Mouse (Mus musculus): ENCODE measurements at regions not wholly inside any gene's neighbourhood (a gene's known extent, or its start where the extent isn't known, plus 50 kb on each side); places are given as distances from the start of the nearest gene placed in this dataset.

DNA sequence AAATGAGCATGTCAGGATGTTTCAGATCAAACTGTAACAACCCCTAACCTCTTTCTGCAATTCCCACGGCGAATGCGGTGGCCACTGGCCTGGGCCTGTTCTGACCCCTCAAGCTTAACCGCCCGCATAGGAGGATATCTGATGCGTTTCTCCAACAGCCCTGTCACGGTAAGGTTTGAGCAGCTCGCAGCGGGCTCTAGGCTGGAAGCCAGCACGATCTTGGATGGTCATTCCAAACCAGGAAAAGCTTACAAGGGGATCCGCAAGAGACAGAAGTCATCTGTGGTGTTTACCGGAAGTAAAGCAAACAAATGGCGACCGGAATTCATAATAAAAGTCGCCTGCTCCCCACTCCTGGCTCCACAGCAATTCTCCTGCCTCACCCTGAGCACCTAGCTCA is 281.7 kb downstream of the Pdcd6ip start:
- no peak for DNase-seq (ENCODE audit: low spot score in 2 of 2)

DNA sequence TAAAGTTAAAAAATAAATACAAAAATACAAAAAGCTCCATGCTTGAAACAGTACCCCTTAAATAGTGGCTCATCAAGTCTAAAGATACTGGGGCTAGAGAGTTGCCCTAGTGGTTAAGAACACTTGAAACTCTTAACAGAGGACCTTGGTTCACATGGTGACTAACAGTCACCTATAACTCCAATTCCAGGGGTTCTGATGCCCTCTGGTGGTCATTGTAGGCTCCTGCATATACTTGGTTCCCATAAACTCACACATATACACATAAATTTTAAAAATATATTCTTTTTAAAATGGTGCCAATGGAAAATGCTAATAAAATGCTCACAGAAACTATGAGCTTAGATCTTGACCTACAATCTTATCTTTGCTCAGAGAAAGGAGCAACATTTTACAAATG is 286.4 kb downstream of the Pdcd6ip start:
- no peak for DNase-seq (ENCODE audit: low spot score in 2 of 2)

DNA sequence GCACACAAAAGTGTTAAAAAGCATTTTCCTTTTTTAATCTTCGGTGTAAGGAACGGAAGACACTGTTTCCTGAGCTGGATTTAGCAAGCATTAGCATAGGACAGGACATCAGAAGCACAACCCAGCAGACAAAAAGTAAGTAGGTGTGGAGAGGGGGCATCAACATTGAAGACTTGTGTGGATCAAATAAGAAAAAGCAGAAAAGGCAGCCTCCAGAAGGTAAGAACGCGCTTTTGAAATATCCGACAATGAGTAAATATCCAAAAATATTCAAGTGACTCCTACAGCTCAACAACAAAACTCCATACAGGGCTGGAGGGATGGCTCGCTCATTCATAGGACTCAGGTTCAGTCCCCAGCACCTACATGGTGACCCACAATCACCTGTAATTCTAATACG is 286.9 kb downstream of the Pdcd6ip start:
- DNase-seq (ENCODE audit: low spot score in 2 of 2), result peak in 1 of 2 experiments; percentile 27

DNA sequence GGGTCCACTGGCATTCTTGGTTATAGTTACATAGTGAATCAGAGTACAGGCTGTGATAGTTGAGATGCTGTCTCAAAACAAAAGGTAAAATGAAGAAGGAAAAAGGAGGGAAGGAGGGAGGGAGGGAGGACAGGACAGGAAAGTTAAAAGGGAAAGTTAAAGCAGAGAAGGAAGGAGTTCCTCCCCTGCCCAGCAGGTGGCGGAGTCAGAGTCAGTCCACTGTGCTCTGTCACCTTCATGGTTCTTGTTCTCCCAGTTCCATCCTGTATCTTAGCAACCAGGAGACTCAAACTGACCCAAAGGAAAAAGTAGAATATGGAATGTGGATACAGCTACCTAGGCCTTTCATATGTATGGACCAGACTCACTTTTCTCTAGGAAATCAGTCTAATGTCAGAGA is 288.3 kb downstream of the Pdcd6ip start:
- DNase-seq (ENCODE audit: low spot score in 2 of 2), result no peak

DNA sequence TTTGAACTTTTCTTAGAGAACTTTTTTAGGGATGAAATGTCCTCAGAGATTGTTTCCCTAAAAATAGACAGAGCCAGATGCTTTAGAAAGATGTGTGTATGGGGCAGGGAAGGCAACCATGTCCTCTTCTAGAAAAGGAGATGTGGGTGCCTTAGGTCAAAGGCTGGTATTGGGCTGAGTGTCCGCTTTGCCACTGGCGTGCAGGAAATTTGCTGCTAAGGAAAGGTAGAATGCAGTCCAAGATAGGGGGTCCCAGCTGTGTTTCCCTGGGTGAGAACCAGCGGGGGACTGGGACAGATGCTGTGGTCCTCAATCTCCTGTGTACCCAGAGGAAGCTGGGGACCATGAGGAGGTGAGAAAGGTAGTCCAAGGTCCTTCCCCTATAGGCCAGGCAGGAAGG is 291.0 kb downstream of the Pdcd6ip start:
- DNase-seq (ENCODE audit: low spot score in 2 of 2), result no peak

DNA sequence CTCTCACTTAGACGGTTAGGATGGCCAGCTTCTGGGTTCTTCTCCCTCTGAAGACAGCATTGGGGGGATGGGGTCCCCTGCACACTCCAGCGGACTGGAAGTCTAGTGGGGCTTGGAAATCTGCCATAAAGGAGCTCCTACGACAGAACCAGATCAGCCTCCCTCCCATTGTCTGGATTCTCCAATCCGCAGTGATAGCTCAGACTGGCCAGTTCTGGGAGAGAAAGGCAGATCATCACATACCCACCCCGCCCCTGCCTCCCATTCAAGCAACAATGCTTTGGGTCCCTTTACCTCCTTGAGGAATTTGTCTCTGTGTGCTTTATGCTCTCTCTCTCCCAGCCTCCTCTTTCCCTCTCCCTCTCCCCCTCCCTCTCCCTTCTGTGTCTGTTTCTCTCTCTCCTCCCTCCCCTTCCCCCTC is 292.5 kb downstream of the Pdcd6ip start:
- no peak for DNase-seq (ENCODE audit: low spot score in 2 of 2)

DNA sequence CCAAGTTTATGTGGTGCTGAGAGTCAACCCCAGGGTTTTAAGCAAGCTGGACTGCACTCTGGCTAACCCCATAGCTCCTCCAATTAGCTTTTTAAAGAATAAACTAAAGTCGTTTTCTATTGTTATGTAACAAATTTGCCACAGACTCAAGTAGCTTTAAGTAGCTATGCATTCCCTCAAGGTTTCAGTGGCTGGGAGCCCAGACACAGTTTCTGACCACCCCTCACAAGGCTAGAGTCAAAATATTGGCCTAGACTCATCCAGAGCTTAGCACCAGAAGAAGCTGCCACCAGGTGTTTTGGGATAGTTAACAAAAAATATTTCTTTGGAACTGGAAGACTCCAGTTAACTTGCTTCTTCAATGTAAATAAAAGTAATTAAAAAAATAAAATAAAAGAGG is 293.4 kb downstream of the Pdcd6ip start:
- no peak for DNase-seq (ENCODE audit: low spot score in 2 of 2)

DNA sequence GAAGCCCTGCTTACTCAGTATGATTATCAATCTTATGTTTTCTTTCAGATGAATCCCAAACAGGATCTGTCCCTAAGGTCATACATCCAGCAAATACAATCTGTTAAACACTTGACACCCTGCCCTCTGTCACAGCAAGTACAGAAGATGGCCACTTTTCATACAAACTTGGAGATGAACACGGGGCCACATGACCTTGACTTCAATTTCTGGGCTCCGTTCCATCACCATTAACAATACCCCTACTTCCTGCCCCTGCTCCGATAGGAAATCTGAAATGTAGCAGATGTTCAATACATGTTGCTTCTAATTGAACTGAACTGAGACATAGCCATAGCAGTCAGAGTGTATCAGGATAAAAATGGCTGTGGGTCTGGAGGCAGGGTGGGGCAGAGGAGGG is 294.2 kb downstream of the Pdcd6ip start:
- DNase-seq (ENCODE audit: low spot score in 2 of 2), result no peak

DNA sequence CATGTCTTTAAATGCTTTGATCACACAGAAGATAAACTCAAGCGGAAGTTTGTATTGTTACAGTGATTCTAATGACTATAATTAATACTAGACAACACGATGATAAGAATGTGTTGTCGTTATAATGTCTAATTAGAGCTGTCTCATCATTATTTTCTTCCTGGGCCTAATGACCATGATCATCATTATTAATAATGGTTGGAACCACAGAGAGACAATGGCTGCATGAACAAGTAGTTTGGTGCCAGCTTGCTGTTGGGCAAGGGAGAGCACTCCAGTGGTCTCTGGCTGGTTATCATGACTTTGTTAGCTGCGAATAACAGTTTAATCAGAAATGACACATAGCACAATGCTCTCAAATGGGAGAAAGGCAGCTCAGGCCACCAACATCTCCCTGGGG is 296.4 kb downstream of the Pdcd6ip start:
- no peak for DNase-seq (ENCODE audit: low spot score in 2 of 2)

DNA sequence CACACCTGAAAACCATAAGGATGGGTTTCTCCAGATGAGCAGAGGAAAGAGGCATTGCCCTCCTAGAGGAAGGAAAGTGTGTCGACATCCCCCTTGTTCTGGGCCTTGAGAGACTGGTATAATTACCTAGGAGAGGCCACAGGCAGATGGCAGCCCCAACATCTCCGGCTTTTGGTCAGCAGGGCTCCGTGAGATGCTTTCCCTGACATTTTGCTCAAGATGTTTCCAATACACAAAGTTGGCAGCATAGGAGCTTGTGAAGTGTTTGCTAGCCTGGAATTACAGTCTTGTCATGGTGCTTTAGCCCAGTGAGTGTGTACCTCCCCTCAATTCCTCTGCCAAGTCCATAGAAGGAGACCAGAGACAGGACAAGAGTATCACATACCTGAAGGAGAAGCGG is 299.5 kb downstream of the Pdcd6ip start:
- no peak for DNase-seq (ENCODE audit: low spot score in 2 of 2)

DNA sequence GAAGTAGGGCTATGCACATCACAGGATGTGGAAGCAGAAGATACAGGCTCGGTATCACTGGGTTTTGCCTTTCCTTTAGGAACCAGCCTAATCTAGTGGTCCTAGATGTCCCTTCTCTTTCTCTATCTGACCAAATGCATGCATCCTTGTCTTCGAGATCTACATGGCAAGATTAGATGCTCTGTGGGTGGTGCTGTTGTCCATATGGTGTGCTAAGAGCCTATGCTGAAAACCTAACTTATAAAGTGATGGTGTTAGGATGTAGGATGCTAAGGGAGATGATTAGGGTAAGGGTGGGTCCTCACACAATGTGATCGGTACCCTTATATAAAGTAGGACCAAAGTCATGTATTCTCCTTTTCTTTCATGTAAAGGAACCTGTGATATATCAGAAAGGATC is 313.7 kb downstream of the Pdcd6ip start:
- DNase-seq (ENCODE audit: low spot score in 2 of 2), result no peak

DNA sequence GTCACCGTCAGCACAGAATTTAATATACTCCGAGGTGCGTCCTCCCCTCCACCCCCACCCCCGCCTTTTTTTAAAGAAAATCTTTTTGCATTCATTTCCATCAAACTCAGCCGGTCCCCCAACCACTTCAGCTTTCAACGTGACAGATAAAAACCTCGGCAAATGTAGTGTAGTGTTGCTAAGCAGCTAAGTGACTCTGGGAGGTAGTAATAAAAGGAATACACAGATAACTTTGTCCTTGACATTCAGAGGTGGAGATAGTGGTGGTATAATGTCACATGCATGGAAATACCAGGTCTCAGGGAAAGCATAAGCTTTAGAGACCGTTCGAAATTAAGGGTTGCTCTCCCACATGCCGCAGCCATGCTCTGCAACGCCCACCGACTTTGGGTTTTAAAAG is 320.7 kb downstream of the Pdcd6ip start:
- DNase-seq (ENCODE audit: low spot score in 2 of 2), result no peak

DNA sequence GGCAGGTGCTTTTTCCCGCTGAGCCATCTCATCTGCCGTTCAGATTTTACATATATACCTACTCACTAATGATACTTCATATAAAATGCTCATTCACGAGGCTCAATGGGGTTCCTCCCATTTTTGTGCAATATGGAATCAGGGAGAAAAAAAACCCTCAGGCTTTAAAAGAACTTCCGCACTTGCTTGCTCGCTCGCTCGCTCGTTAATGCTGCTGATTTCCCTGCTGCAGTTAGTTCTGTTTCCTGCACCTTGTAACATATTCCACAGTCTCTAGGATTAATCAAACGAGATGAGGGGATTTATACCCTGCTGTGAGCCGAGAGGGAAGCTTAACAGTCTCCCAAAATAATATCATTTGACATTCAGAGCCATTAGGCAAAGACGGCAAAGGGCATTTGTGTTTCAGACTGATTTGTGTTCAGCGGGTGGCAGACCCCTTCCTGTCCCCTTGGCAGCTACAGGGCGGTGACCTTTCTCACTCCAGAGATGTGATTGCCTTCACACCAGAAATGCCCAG is 326.4 kb downstream of the Pdcd6ip start:
- DNase-seq (ENCODE audit: low spot score in 2 of 2), result no peak

DNA sequence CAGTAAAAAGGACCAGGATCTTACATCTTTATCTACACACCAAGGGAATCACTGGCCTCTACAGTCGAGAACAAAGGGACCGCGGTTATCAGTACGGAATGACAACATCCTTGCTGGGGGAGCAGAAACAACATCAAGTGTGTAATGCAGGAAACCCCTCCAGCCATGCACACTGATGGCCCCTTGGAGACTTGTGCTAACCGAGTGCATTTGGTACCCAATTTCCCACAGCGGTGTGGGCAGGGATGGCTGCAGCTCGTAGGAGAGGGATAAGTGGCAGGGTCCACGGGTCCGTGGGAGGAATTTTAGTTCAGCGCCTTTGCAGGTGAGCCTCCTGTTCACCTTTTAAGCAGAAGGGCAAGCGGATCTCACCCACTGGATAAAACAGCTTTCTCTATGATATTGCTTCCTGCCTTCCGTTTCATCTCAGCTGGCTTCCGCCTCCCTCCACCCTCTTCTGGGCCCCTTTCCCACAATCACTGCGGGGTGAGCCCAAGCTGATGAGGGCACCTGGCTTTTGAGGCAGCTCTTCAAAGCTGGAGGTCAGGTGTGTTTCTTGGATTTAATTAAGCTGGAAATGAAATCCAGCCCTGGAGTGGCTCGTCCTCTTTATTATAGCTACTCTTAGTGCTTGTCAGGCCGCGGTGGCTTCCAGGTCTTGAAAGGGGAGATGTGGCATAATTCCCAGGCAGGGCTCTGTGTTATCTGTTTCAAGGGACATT is 327.5 kb downstream of the Pdcd6ip start:
- no peak for DNase-seq (ENCODE audit: low spot score in 2 of 2)

DNA sequence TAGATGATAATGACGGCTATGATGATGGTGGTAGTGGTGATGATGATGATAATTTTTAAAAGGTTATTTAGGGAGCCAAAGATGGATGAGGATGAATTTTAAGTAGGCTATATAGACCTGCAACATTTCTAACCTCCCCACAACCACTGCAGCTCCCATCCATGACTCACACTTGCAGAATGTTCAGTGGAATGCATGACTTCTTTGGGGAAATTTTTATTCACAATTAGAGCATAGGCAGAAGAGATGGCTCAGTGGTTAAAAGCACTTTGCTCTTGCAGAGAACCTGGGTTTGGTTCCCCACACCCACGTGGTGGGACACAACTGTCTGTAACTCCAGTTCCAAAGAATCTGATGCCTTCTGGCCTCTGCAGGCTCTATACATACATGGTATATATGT is 329.5 kb downstream of the Pdcd6ip start:
- no peak for DNase-seq (ENCODE audit: low spot score in 2 of 2)

DNA sequence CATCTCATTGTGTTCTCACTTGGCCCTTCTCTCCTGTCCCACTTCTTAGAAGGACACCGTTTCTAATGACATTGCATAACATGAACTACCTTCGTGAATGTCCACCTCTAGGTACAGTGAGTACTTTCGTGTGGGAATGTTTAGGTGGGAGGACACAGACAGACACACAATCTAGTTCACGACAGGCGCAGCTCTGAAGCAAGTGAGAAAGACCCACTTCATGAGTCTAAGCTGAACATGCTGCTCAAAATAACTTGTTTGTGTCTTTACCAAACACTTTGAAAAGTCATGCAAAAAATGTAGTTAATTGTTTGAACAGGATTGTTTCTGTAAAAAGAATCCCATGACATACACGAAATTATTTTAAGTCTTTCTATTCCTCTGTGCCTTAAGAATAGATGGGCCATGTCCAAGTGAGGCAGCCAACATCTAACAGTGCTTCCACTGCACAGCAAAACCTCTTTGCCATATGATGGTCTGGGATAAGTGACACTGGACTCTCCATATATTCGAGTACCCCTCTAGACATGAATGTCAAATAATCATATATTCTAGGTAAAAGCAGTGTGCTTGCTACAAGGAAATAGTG is 336.2 kb downstream of the Pdcd6ip start:
- peak in 1 of 2 experiments; percentile 50 for DNase-seq (ENCODE audit: low spot score in 2 of 2)

DNA sequence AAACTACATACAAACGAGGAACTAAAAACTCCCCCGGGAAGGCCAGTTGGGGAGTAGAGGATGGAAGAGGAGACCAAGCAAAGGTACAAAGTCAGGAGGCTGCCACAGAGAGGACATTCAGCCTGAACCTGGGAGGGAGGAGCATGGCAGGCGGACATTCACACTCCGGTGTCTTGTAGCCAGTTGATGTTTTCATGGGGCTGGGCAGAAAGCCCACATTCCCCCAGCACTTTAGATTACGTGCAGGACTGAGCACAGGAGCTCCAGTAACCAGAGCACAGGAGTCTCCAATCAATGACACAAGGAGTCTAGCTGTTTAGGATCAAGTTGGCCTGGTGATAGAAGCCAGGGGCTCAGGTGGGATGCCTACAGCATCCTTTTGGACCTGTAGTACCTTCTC is 360.1 kb downstream of the Pdcd6ip start:
- DNase-seq (ENCODE audit: low spot score in 2 of 2), result no peak

DNA sequence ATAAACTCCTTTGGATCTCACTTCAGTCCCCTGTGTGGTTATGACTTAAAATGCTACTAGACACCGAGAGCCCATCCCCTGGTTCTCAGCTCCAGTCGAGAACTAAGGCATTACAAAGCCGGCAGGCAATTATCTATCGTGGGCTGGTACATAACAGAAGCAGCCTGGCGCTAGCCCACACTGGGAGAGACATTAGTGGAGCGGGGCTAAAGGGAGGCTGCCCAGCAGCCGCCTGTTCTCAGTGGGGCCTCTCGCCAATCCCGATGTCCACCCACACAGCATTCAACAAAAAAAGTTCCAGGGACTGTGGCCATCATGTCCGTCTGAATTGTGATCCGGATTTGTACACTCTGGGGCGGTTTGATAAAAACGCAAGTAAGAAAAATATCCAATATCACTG is 361.5 kb downstream of the Pdcd6ip start:
- DNase-seq (ENCODE audit: low spot score in 2 of 2), result peak in 1 of 2 experiments; percentile 77

DNA sequence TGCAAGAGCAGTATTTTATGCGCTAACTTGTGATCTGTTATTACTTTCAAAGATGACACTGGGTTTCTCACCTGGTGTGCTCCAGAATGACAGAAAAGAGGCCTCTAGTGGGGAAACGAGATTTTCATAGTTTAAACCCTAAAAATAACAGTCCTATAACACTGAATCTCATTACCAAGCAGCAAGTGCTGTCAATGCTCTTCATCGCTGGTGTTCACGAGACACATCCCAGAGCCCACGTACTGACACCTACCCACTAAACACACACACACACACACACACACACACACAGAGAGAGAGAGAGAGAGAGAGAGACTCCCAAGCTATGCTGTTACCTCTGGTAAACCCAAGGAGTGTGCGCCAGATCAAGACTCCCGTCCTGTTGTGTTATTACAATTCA is 365.9 kb downstream of the Pdcd6ip start:
- peak in 1 of 2 experiments; percentile 81 for DNase-seq (ENCODE audit: low spot score in 2 of 2)

DNA sequence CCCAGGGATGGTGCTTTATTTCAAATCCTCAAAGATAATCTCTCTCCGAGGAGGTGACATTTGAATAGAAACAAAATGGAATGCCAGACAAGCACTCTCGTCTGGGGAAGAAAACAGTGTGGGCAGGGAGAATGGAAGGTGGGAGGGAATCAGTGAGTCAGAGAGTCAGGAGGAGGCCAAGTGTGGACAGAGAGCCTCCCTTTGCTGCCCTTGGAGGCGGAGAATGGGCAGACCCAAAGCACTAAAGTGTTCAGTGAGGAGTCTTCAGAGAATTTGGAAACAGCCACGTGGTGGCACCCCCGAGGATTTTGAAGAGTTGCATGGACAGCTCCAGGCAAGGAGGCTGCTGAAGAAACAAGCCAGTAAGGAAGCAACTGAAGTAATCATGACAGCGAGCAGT is 367.2 kb downstream of the Pdcd6ip start:
- DNase-seq (ENCODE audit: low spot score in 2 of 2), result peak in 1 of 2 experiments; percentile 65

DNA sequence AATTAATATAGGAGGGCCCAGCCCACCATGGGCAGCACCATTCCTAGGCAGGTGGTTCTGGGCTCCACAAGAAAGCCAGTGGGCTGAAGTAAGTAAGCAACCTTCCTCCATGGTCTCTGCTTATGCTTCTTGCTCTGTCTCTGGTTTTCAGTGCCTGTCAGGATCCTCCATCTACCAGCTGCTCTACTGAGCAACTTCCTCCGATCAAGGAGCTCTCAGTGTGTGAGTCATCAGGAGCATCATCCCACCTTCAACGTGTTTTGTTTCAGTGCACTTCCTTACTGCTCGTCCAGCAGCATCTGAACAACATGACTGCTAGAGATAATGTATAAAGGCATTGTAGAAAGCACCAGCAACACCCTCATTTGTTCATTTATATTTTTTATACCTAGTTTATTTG is 368.0 kb downstream of the Pdcd6ip start:
- DNase-seq (ENCODE audit: low spot score in 2 of 2), result peak in 1 of 2 experiments; percentile 35

DNA sequence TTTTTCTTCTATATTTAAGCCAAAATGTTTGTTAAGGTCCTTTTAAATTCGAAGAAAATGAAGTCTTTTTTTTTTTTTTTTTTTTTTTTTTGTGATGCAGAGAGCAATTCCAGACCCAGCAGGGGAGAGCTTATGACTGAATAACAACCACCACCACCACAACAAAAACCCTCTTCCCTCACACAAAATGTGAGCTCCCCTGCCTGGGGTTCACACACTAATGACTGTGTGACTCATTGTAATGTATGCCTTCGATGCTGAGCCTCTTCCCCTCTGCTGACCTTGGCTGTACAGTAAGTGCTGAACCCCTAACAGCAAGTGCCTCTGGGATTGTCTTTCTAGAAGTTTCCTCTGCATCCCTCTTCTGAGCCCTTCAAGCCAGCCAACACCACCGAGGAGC is 383.6 kb downstream of the Pdcd6ip start:
- DNase-seq (ENCODE audit: low spot score in 2 of 2), result no peak

Measured in left cerebral cortex, adult 8-10 months (tissue).